Mouse (Mus musculus): ENCODE measurements around the gene Fsip1.

Gene Fsip1

GRCm38 (mm10) chr2:118120751-118121150, 136.0 kb downstream of the Fsip1 start:
- no peak for DNase-seq

- DNase-seq, result no peak
Observed at GRCm38 (mm10) chr2:118120095-118120494, 136.7 kb downstream of the Fsip1 start.

- DNase-seq, result no peak
Observed at GRCm38 (mm10) chr2:118119684-118120083, 137.1 kb downstream of the Fsip1 start.

- DNase-seq, result no peak
Observed at GRCm38 (mm10) chr2:118118515-118118914, 138.3 kb downstream of the Fsip1 start.

GRCm38 (mm10) chr2:118118045-118118444, 138.7 kb downstream of the Fsip1 start:
- no peak for DNase-seq

- no peak for DNase-seq
Observed at GRCm38 (mm10) chr2:118117401-118117800, 139.4 kb downstream of the Fsip1 start.

- DNase-seq, result no peak
Observed at GRCm38 (mm10) chr2:118116754-118117290, 139.9 kb downstream of the Fsip1 start.

- DNase-seq, result no peak
Observed at GRCm38 (mm10) chr2:118116180-118116579, 140.6 kb downstream of the Fsip1 start.

- DNase-seq, result no peak
Observed at GRCm38 (mm10) chr2:118115647-118116046, 141.1 kb downstream of the Fsip1 start.

- DNase-seq, result no peak
Observed at GRCm38 (mm10) chr2:118114671-118115070, 142.1 kb downstream of the Fsip1 start.

- peak; percentile 84 for DNase-seq
Observed at GRCm38 (mm10) chr2:118113808-118114524, 142.8 kb downstream of the Fsip1 start.

- DNase-seq, result peak; percentile 27
Observed at GRCm38 (mm10) chr2:118112846-118113479, 143.8 kb downstream of the Fsip1 start.

- no peak for DNase-seq
Observed at GRCm38 (mm10) chr2:118112438-118112837, 144.3 kb downstream of the Fsip1 start.

GRCm38 (mm10) chr2:118111488-118112131, 145.2 kb downstream of the Fsip1 start, which contains the start of gene Thbs1:
Thbs1 (plus strand) TSS chr2:118111876.
- DNase-seq, result peak; percentile 90

- DNase-seq, result peak; percentile 94
Observed at GRCm38 (mm10) chr2:118111116-118111487, 145.7 kb downstream of the Fsip1 start.

- DNase-seq, result peak; percentile 75
Observed at GRCm38 (mm10) chr2:118110225-118110915, 146.4 kb downstream of the Fsip1 start.

- DNase-seq, result no peak
Observed at GRCm38 (mm10) chr2:118102169-118102568, 154.6 kb downstream of the Fsip1 start.

GRCm38 (mm10) chr2:118099104-118099503, 157.7 kb downstream of the Fsip1 start:
- no peak for DNase-seq

- peak; percentile 29 for DNase-seq
Observed at GRCm38 (mm10) chr2:118091226-118091625, 165.5 kb downstream of the Fsip1 start.

GRCm38 (mm10) chr2:118087044-118087726, 169.6 kb downstream of the Fsip1 start:
- DNase-seq, result no peak

- no peak for DNase-seq
Observed at GRCm38 (mm10) chr2:118085647-118086046, 171.1 kb downstream of the Fsip1 start.

- no peak for DNase-seq
Observed at GRCm38 (mm10) chr2:118084693-118085092, 172.1 kb downstream of the Fsip1 start.
